Mouse (Mus musculus) thymus, adult 2 months (tissue): ENCODE data around the gene Osbp. TPM values are rescaled to one million over a fixed set of nuclear protein-coding genes. Genes with fewer than 3 reads are reported as not detected.
"Not testable (repeated sequence)": the region's sequence is repeated elsewhere in the genome, so short reads cannot be mapped to it uniquely, and the experiment has no call there.

Source experiments
- DNase-seq: peaks from one replicate; pipeline ENCODE4 v3.0.0; 2021
- H3K27ac ChIP-seq: fragments of 200-500 bp; 2 replicates; pipeline ENCODE4 v1.5.1; 2012; ENCODE audit warnings: low read length, control low read depth; ENCODE audit not compliant: control insufficient read depth, insufficient read depth
- H3K27me3 ChIP-seq: fragments of 200-500 bp; 2 replicates; pipeline ENCODE4 v1.6.1; 2012; ENCODE audit warnings: mild to moderate bottlenecking, low read length, moderate library complexity, mixed read lengths; ENCODE audit not compliant: control insufficient read depth, insufficient read depth
- H3K36me3 ChIP-seq: fragments of 200-500 bp; 2 replicates; pipeline ENCODE4 v1.6.1; 2012; ENCODE audit warnings: mild to moderate bottlenecking, low read length, moderate library complexity; ENCODE audit not compliant: control insufficient read depth, insufficient read depth
- H3K4me1 ChIP-seq: fragments of 200-500 bp; replicated peaks from 2 replicates; pipeline ENCODE4 v1.6.1; 2012; ENCODE audit warnings: low read length; ENCODE audit not compliant: control insufficient read depth, insufficient read depth
- H3K4me3 ChIP-seq: fragments of 200-500 bp; 2 replicates; pipeline ENCODE4 v1.5.1; 2012; ENCODE audit warnings: mild to moderate bottlenecking, low read length, control low read depth, moderate library complexity; ENCODE audit not compliant: control insufficient read depth, insufficient read depth
- CTCF ChIP-seq: fragments of 200-500 bp; IDR thresholded peaks from 2 replicates; pipeline ENCODE4 v1.5.1; 2012; ENCODE audit warnings: mild to moderate bottlenecking, control low read depth, low read length, moderate library complexity, borderline replicate concordance; ENCODE audit not compliant: control insufficient read depth, poor library complexity, insufficient read depth; ENCODE audit errors: extremely low read depth
- POLR2A ChIP-seq: fragments of 200-500 bp; IDR thresholded peaks from 2 replicates; pipeline ENCODE4 v1.6.1; 2012; ENCODE audit warnings: mild to moderate bottlenecking, low read length, control low read depth, moderate library complexity; ENCODE audit not compliant: control insufficient read depth, poor library complexity, insufficient read depth; ENCODE audit errors: extremely low read depth
- WGBS: fragments of 180-500 bp; shearing (Covaris S2); methylation state at CpG from one replicate; pipeline ENCODE4 v1.1.7; 2018; 5-methylcytosine and 5-hydroxymethylcytosine counted together
- polyA plus RNA-seq: library from polyadenylated mRNA; depleted of rRNA; stranded (reverse); fragments of >200 nt; gene quantifications from 2 replicates; pipeline ENCODE4 v1.2.3, GENCODE M21; 2012

Gene Osbp
- polyA plus RNA-seq, 1 experiment: 24.5 TPM

DNA sequence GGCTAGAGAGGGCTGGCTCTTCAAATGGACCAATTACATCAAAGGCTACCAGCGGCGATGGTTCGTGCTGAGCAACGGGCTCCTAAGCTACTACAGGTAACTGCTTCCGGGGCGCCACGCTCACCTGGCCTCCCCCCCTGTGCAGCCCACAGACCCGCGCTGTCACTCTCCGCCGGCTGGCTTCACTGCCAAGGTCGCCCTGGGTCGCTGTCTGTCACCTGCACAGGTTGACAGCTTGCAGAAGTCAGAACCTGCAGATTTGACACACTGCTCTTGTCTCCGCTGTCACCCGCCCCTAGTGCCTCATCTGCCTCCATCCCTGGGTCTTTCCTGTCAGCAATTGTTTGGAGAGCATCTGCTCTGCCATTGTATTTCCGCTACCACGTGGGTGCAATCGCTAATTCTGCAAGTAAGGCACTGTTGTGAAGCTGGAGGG, 478 bp downstream of the Osbp start:
- no peaks in the 10 kb centered on the region for H3K27me3 ChIP-seq
- peaks cover 6% of the 10 kb centered on the region; the same call in 1 of the 2 replicates for H3K36me3 ChIP-seq
- H3K4me1 ChIP-seq: peaks cover 4% of the 10 kb centered on the region
- peak overlapping the region; percentile 62 for H3K4me3 ChIP-seq
- WGBS: under 1% methylated on average over 18 of the region's 18 CpGs
- DNase-seq: peak; percentile 56
- TF ChIP-seq CTCF (no peak), POLR2A (no peak)
- no peak overlapping the region for H3K27ac ChIP-seq

DNA sequence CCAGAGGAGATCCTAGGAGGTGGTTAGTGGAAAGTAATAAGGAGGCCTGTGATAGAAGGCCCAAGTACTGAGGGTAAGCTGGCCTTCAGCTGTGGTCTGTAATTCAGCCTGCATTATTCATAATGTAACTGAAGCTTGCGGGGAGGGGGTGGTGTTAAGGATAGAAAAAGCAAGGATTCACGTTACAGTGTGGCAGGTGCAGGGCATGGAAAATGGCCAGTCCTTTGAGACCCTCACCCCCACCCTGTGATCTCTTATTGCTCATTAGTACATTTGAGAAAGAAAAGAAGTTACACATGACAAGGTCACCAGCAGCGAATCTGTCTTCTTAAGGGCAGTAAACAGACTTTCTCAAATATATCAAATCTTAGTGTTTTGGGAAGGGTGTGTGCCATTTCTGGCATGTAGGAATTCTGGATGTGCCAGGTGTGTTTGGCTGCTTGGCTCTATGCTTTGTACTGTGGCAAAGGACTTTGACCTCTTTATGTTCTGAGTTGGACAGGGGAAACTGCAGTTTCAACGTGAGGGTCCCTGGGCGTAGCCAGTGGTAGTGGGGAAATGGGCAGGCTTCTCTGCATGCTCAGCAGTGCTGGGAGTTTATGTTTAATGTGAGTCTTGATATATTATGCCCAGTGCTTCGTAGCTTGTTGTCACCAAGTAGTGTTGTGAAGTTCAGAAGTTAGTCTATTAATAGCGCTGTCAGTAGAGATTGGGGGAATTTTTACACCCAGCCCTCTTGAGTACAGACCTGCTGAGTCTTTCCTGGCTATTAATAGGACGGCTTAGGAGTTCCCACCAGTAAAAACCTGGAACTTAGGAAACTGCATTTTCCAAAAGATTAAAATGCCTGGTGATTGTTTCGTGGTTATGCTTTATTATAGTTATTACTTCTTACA, 3.7 kb downstream of the Osbp start:
- no peak overlapping the region for H3K4me3 ChIP-seq
- no peak for DNase-seq
- H3K4me1 ChIP-seq: peaks cover 4% of the 10 kb centered on the region
- H3K27ac ChIP-seq: no peak overlapping the region
- WGBS: 89% methylated on average over 9 of the region's 9 CpGs
- no peaks in the 10 kb centered on the region for H3K27me3 ChIP-seq
- peaks cover 38% of the 10 kb centered on the region for H3K36me3 ChIP-seq
- no peak for TF ChIP-seq POLR2A
- TF ChIP-seq CTCF: no peak

DNA sequence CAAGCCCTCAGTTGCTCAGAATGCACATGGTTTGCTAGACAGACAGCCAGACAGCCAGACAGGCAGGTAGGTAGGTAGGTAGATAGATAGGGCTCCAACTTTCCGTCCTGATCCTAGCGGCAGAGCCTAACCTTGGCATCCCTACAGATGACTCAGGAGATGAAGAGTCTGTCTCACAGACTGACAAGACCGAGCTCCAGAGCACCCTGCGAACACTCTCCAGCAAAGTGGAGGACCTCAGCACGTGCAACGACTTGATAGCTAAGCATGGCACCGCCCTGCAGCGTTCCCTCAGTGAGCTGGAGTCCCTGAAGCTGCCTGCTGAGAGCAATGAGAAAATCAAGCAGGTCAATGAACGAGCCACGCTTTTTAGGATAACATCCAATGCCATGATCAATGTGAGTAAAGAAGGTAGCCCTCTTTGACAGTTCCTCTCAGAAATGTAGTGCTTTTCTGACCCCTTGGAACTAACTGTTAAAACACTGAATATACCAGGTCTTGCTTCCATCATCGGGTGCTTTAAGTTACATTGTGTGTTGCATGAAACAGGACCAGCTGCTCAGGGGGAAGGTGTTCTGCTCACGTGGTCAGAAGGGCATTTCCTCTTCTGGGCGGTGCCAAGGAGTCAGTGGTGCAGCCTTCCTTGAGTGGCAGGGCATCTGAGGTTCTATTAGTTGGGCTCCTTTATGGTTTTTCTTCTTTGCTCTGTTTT, 7.9 kb downstream of the Osbp start:
- no peak overlapping the region for H3K27ac ChIP-seq

GRCm38 (mm10) chr19:11974223-11974540, 8.4 kb downstream of the Osbp start:
- no peaks in the 10 kb centered on the region for H3K27me3 ChIP-seq
- TF ChIP-seq POLR2A (no peak), CTCF (no peak)
- peaks cover 77% of the 10 kb centered on the region for H3K36me3 ChIP-seq
- H3K4me1 ChIP-seq: no peaks in the 10 kb centered on the region
- DNase-seq: no peak
- H3K27ac ChIP-seq: no peak overlapping the region
- no peak overlapping the region for H3K4me3 ChIP-seq
- 96% methylated on average over 2 of the region's 2 CpGs for WGBS

More for the DNA sequence above, 7.9 kb downstream of the Osbp start:
- no peak for DNase-seq
- Histone ChIP-seq H3K4me3 (no peak overlapping the region), H3K4me1 (no peaks in the 10 kb centered on the region), H3K27me3 (no peaks in the 10 kb centered on the region), H3K36me3 (peaks cover 72% of the 10 kb centered on the region)
- 82% methylated on average over 13 of the region's 13 CpGs for WGBS
- no peak for TF ChIP-seq POLR2A
- no peak for TF ChIP-seq CTCF

DNA sequence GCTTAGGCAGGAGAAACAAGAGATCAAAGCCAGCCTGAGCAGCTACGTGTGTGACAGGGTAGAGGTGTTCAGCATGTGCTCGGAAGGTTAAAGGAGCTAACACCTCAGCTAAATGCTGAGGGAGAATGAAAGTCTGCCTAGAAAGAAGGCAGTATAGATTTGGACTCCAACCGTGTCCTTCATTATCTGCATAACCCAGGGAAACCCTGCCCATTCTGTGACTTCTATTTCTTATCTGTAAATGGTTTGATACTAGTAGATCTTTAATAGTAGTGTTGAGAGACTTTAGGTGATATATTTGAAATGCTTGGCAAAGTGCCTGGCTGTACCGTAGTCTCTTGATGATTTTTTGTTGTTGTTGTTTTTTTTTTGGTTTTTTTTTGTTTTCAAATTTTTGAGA, 9.9 kb downstream of the Osbp start:
- no peak for DNase-seq
- TF ChIP-seq CTCF (no peak), POLR2A (no peak)
- no peak overlapping the region for H3K27ac ChIP-seq
- H3K27me3 ChIP-seq: no peaks in the 10 kb centered on the region
- H3K36me3 ChIP-seq: peaks cover 92% of the 10 kb centered on the region
- H3K4me1 ChIP-seq: no peaks in the 10 kb centered on the region
- 97% methylated on average over 4 of the region's 4 CpGs for WGBS
- H3K4me3 ChIP-seq: no peak overlapping the region

DNA sequence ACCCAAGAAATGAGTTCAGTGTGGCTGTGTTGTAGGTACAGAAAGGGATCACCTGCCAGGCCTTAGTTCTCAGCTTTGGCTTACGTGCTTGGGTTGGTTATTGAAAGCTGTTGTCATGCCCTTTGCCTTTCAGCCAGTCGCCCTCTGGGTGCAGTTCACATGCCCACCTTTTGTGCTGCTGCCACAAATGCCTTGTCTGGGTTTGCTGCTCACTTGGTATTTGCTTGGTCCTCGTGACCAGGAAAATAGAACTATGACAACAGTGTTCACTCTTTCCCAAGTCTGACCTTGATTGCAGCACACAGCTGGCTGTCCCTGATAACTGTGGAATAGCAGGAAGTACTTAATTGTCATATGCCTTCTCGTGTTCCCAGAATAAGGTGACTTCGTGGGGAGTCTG, 11.6 kb downstream of the Osbp start:
- Histone ChIP-seq H3K27ac (no peak overlapping the region), H3K4me3 (no peak overlapping the region), H3K27me3 (no peaks in the 10 kb centered on the region), H3K36me3 (peaks cover 92% of the 10 kb centered on the region), H3K4me1 (no peaks in the 10 kb centered on the region)
- 92% methylated on average over 5 of the region's 5 CpGs for WGBS
- no peak for DNase-seq
- TF ChIP-seq CTCF (no peak), POLR2A (no peak)

DNA sequence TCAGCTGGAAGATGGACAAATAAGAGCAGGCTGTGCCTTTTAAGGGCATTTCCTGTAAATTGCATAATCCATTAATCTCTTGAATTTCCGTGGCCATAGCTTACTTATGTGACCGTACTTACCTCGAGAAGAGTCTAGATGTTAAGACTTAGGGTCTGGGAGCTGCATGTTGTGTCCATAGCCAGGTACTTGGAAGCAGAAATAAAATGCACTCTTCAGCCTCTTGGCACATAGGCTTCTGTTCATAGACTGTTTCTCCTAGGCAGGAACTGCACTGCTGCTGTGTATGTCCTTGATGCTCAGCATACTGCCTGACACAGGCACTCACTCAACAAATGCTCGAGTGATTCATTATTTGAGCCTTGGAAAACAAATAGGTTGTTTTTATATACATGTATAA, 14.7 kb downstream of the Osbp start:
- H3K4me3 ChIP-seq: no peak overlapping the region
- no peak for TF ChIP-seq POLR2A
- no peak for TF ChIP-seq CTCF
- H3K27me3 ChIP-seq: no peaks in the 10 kb centered on the region
- H3K4me1 ChIP-seq: no peaks in the 10 kb centered on the region
- H3K36me3 ChIP-seq: peaks cover 91% of the 10 kb centered on the region
- no peak for DNase-seq
- WGBS: 96% methylated on average over 4 of the region's 4 CpGs
- no peak overlapping the region for H3K27ac ChIP-seq

- H3K27ac ChIP-seq, H3K4me3 ChIP-seq, H3K27me3 ChIP-seq, H3K4me1 ChIP-seq, DNase-seq: not testable (repeated sequence)
- 98% methylated on average over 5 of the region's 5 CpGs for WGBS
- H3K36me3 ChIP-seq: peaks cover 96% of the 10 kb centered on the region
These were observed 18.9 kb downstream of the Osbp start for GRCm38 (mm10) chr19:11984614-11985013.
